Mouse (Mus musculus) MEL (cell line): ENCODE results near the gene Padi4. TPM values are rescaled to one million over a fixed set of nuclear protein-coding genes. Genes with fewer than 3 reads are reported as not detected.

Experiments
- DNase-seq: peaks from one replicate; pipeline ENCODE4 v3.0.0; 2011; ENCODE audit warnings: low read depth, low spot score
- H3K27ac ChIP-seq: 2 replicates; pipeline ENCODE4 v1.5.1; 2012; ENCODE audit warnings: low read depth, mild to moderate bottlenecking, control low read depth, low read length, moderate library complexity; ENCODE audit not compliant: control insufficient read depth
- H3K27me3 ChIP-seq, 2 experiments: fragments of 150-350 bp in 1 of 2; sonication (generic) in 1 of 2; 2 replicates each; pipeline ENCODE4 v1.6.1; 2012; ENCODE audit warnings: low read length in 2 of 2, mild to moderate bottlenecking in 2 of 2, improper control_type of control experiment in 1 of 2, moderate library complexity in 1 of 2; ENCODE audit not compliant: insufficient read depth in 2 of 2, control insufficient read depth in 1 of 2
- H3K36me3 ChIP-seq, 2 experiments: 2 replicates each; pipeline ENCODE4 v1.6.1; 2012 to 2014; ENCODE audit warnings: low read length in 2 of 2, improper control_type of control experiment in 1 of 2, inconsistent platforms in 1 of 2, mild to moderate bottlenecking in 1 of 2; ENCODE audit not compliant: insufficient read depth in 2 of 2, control insufficient read depth in 1 of 2
- H3K4me1 ChIP-seq, 2 experiments: fragments of 150-350 bp in 1 of 2; sonication (generic) in 1 of 2; 2 replicates each; pipeline ENCODE4 v1.6.1; 2012; ENCODE audit warnings: low read length in 2 of 2, improper control_type of control experiment in 1 of 2, mild to moderate bottlenecking in 1 of 2; ENCODE audit not compliant: insufficient read depth in 2 of 2, control insufficient read depth in 1 of 2
- H3K4me3 ChIP-seq, 2 experiments: fragments of 150-350 bp in 1 of 2; sonication (generic) in 1 of 2; 2 replicates each; pipeline ENCODE4 v1.5.1; 2012; ENCODE audit warnings: low read depth in 2 of 2, low read length in 2 of 2, mild to moderate bottlenecking in 2 of 2, moderate library complexity in 2 of 2, control low read depth in 1 of 2, improper control_type of control experiment in 1 of 2; ENCODE audit not compliant: control insufficient read depth in 1 of 2, insufficient read depth in 1 of 2
- H3K79me2 ChIP-seq: 2 replicates; pipeline ENCODE4 v1.6.1; 2012; ENCODE audit warnings: mild to moderate bottlenecking, low read length, moderate library complexity; ENCODE audit not compliant: control insufficient read depth, poor library complexity, insufficient read depth
- H3K9ac ChIP-seq: 2 replicates; pipeline ENCODE4 v1.6.1; 2012; ENCODE audit warnings: low read depth, mild to moderate bottlenecking, control low read depth, low read length, moderate library complexity; ENCODE audit not compliant: control insufficient read depth, poor library complexity, severe bottlenecking
- H3K9me3 ChIP-seq: fragments of 150-350 bp; sonication (generic); replicated peaks from 2 replicates; pipeline ENCODE4 v1.6.1; 2012; ENCODE audit warnings: mild to moderate bottlenecking, low read length, improper control_type of control experiment, moderate library complexity; ENCODE audit not compliant: insufficient read depth
- BHLHE40 ChIP-seq: IDR thresholded peaks from 2 replicates; pipeline ENCODE4 v1.6.1; 2012; ENCODE audit warnings: low read depth, mild to moderate bottlenecking, inconsistent platforms, low read length, improper control_type of control experiment, borderline replicate concordance
- CHD1 ChIP-seq: IDR thresholded peaks from 2 replicates; pipeline ENCODE4 v1.6.1; 2012; ENCODE audit warnings: low read depth, mild to moderate bottlenecking, inconsistent platforms, low read length, improper control_type of control experiment
- CHD2 ChIP-seq: IDR thresholded peaks from 2 replicates; pipeline ENCODE4 v1.6.1; 2011; ENCODE audit warnings: low read length, improper control_type of control experiment
- ELF1 ChIP-seq: IDR thresholded peaks from 2 replicates; pipeline ENCODE4 v1.6.1; 2014; ENCODE audit warnings: low read depth, mild to moderate bottlenecking, inconsistent platforms, low read length, improper control_type of control experiment, moderate library complexity
- ETS1 ChIP-seq: IDR thresholded peaks from 2 replicates; pipeline ENCODE4 v1.6.1; 2012; ENCODE audit warnings: low read depth, mild to moderate bottlenecking, inconsistent platforms, low read length, improper control_type of control experiment, moderate library complexity
- JUND ChIP-seq: IDR thresholded peaks from 2 replicates; pipeline ENCODE4 v1.6.1; 2011; ENCODE audit warnings: low read depth, mild to moderate bottlenecking, improper control_type of control experiment, low read length
- MEF2A ChIP-seq: IDR thresholded peaks from 2 replicates; pipeline ENCODE4 v1.6.1; 2014; ENCODE audit warnings: low read depth, mild to moderate bottlenecking, inconsistent platforms, low read length, improper control_type of control experiment; ENCODE audit not compliant: poor library complexity, insufficient replicate concordance, severe bottlenecking; ENCODE audit errors: extremely low read depth
- MYC ChIP-seq: IDR thresholded peaks from 2 replicates; pipeline ENCODE4 v1.6.1; 2011; ENCODE audit warnings: low read depth, mild to moderate bottlenecking, low read length, improper control_type of control experiment, moderate library complexity
- NRF1 ChIP-seq: IDR thresholded peaks from 2 replicates; pipeline ENCODE4 v1.6.1; 2014; ENCODE audit warnings: low read depth, mild to moderate bottlenecking, inconsistent platforms, low read length, improper control_type of control experiment, moderate library complexity; ENCODE audit not compliant: poor library complexity, insufficient read depth, severe bottlenecking
- POLR2AphosphoS2 ChIP-seq: IDR thresholded peaks from 2 replicates; pipeline ENCODE4 v1.6.1; 2011; ENCODE audit warnings: low read length, improper control_type of control experiment
- RAD21 ChIP-seq: IDR thresholded peaks from 2 replicates; pipeline ENCODE4 v1.6.1; 2011; ENCODE audit warnings: mild to moderate bottlenecking, low read depth, low read length, improper control_type of control experiment
- SIN3A ChIP-seq: IDR thresholded peaks from 2 replicates; pipeline ENCODE4 v1.6.1; 2012; ENCODE audit warnings: low read length, improper control_type of control experiment, inconsistent platforms
- TBP ChIP-seq: IDR thresholded peaks from 2 replicates; pipeline ENCODE4 v1.8.0; 2011; ENCODE audit warnings: low read depth, low read length, improper control_type of control experiment
- TCF12 ChIP-seq: IDR thresholded peaks from 2 replicates; pipeline ENCODE4 v1.6.1; 2014; ENCODE audit warnings: low read depth, mild to moderate bottlenecking, inconsistent platforms, low read length, improper control_type of control experiment, moderate library complexity
- ZKSCAN1 ChIP-seq: IDR thresholded peaks from 2 replicates; pipeline ENCODE4 v1.6.1; 2012; ENCODE audit warnings: low read depth, mild to moderate bottlenecking, inconsistent platforms, low read length, improper control_type of control experiment, moderate library complexity
- ZMIZ1 ChIP-seq: IDR thresholded peaks from 2 replicates; pipeline ENCODE4 v1.6.1; 2012; ENCODE audit warnings: low read depth, mild to moderate bottlenecking, inconsistent platforms, low read length, improper control_type of control experiment, moderate library complexity
- ZNF384 ChIP-seq: IDR thresholded peaks from 2 replicates; pipeline ENCODE4 v1.6.1; 2012; ENCODE audit warnings: low read depth, mild to moderate bottlenecking, inconsistent platforms, low read length, improper control_type of control experiment
- polyA plus RNA-seq, 2 experiments: library from polyadenylated mRNA; stranded (reverse) in 1 of 2; unstranded in 1 of 2; fragments of >175 nt in 1 of 2; fragments of >200 nt in 1 of 2; gene quantifications; 2 replicates each; pipeline versions ENCODE4 v1.2.1 to v1.2.4; 2012; ENCODE audit warnings: low replicate concordance in 2 of 2, low read depth in 1 of 2; ENCODE audit not compliant: insufficient read length in 2 of 2, insufficient read depth in 1 of 2, missing spikeins in 1 of 2
- total RNA-seq: library from RNA; depleted of rRNA; stranded (reverse); fragments of 300-350 nt; gene quantifications from 2 replicates; pipeline ENCODE4 v1.2.3, GENCODE M21; 2012

Padi4 gene
- total and polyA plus RNA-seq, 3 experiments = not detected

DNA sequence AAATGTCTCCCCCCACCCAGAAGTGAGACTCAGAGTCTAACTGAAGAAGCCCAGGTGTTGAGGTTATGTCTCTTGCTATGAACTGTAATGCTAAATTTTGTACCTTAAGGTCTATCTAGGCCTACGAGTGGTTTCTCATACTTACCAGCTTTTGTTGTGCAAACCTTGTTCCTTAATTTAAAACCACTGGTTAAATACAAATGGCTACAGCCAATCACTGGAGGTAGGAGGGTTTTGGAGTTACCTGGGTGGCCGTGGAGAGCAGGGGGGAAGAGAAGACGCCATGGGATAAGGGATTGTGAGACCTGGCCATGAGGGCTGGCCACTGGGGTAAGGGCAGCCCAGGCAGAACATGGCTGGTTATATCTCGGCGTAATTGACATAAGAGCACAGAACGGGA lies 14.2 kb upstream of the Padi4 start:
- Histone ChIP-seq H3K9ac (no peak overlapping the region), H3K9me3 (no peaks in the 10 kb centered on the region), H3K4me3 (no peak overlapping the region), H3K4me1 (no peaks in the 10 kb centered on the region), H3K36me3 (peaks cover 0 to 14% of the 10 kb centered on the region in 2 experiments; a peak in 2 of 4 replicates), H3K79me2 (no peaks in the 10 kb centered on the region), H3K27ac (no peak overlapping the region)
- no peak for DNase-seq
- no peak for TF ChIP-seq MYC
- TF ChIP-seq RAD21 = no peak
- TF ChIP-seq BHLHE40 = no peak
- no peak for TF ChIP-seq ELF1
- TF ChIP-seq TBP = no peak
- TF ChIP-seq, all 39 proteins: peak for 0
- no peaks in the 10 kb centered on the region for H3K27me3 ChIP-seq

- H3K4me3 ChIP-seq = no peak overlapping the region
- H3K4me1 ChIP-seq = no peaks in the 10 kb centered on the region
- no peaks in the 10 kb centered on the region for H3K79me2 ChIP-seq
- H3K27me3 ChIP-seq = no peaks in the 10 kb centered on the region
- H3K27ac ChIP-seq = no peak overlapping the region
- peaks cover 0 to 11% of the 10 kb centered on the region in 2 experiments; a peak in 2 of 4 replicates for H3K36me3 ChIP-seq
- no peak overlapping the region for H3K9ac ChIP-seq
- TF ChIP-seq CHD1 = no peak
- TF ChIP-seq TCF12 = no peak
- no peak for TF ChIP-seq SIN3A
- no peak for TF ChIP-seq BHLHE40
- TF ChIP-seq ZKSCAN1 = no peak
- TF ChIP-seq CHD2 = no peak
- TF ChIP-seq ZNF384 = no peak
- no peak for TF ChIP-seq POLR2AphosphoS2
- no peak for TF ChIP-seq MYC
- TF ChIP-seq TBP = no peak
- TF ChIP-seq JUND = no peak
- TF ChIP-seq ETS1 = no peak
- TF ChIP-seq MEF2A = no peak
- no peaks in the 10 kb centered on the region for H3K9me3 ChIP-seq
- no peak for DNase-seq
Observed at GRCm38 (mm10) chr4:140787414-140787813, 13.4 kb upstream of the Padi4 start.

- no peak overlapping the region for H3K27ac ChIP-seq
- no peak overlapping the region for H3K9ac ChIP-seq
- H3K36me3 ChIP-seq = peaks cover 0 to 8% of the 10 kb centered on the region in 2 experiments; a peak in 2 of 4 replicates
- H3K27me3 ChIP-seq = no peaks in the 10 kb centered on the region
- no peaks in the 10 kb centered on the region for H3K79me2 ChIP-seq
- no peak for DNase-seq
- TF ChIP-seq POLR2AphosphoS2 = peak; percentile 59
- TF ChIP-seq ZMIZ1 = no peak
- TF ChIP-seq NRF1 = no peak
- no peaks in the 10 kb centered on the region for H3K4me1 ChIP-seq
- no peaks in the 10 kb centered on the region for H3K9me3 ChIP-seq
- no peak overlapping the region for H3K4me3 ChIP-seq
Observed at GRCm38 (mm10) chr4:140785217-140785616, 11.2 kb upstream of the Padi4 start.
